Mouse (Mus musculus) 3134 (cell line): Measurements from ENCODE around the gene Zfp318.

Source experiments
- DNase-seq: peaks from one replicate; pipeline ENCODE4 v3.0.0-alpha.2; 2011; ENCODE audit warnings: low spot score; ENCODE audit not compliant: insufficient read length; ENCODE audit errors: extremely low read depth

Gene Zfp318

DNA sequence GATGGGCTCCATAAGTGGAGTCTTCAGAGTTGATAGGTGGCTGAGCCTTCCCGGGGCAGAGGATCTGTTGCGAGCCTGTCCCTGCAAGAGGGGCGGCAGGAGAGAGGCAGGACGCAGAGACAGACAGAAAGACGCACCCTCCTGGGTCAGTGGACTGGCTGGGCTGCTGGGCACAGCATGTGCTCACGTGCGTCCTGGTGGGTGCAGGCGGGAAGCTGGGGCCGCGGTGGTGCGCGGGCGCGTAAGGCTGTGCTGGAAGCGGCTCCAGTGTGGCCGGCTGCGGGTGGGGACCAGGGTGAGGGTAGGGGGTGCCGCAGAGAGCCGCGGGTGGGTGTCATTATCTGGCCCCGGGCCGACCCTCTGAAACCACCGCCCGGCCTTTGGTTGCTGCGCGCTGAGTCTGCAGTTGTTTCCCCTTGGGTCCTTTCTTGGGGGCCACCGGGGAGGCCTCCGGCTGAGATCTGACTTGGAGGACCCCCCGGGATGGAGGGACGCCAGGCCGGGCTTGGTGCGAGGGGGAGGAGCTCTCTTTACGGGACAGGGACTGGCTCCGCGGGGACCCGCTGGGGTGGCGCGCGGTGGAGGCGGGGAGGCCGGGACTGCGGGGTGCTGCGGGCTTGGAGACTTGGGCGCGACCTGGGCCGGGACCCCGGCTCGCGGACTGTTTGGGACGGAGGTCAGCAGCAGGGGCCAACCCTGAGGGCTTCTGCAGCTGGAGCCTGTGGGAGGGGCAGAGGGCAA is 61.5 kb downstream of the Zfp318 start:
- DNase-seq: no peak

DNA sequence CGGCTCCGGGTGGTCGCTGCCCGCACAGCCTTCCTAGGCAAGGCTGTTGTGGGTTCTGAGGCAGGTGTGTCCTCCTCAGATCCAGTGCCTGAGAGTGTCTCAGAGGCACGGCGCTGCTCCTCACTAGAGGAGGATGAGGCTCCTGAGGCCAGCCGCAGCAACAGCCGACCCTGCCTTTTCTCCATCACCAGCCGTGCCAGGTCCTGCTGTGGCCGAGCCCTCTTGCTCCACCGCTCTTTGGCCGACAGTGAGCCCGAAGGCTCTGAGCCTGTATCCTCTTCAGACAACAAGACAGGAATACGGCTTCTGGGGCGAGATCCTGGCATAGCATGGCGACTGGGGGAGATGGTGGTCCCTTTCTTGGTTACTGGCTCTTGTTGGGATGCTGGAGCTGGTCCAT is 62.7 kb downstream of the Zfp318 start:
- no peak for DNase-seq

DNA sequence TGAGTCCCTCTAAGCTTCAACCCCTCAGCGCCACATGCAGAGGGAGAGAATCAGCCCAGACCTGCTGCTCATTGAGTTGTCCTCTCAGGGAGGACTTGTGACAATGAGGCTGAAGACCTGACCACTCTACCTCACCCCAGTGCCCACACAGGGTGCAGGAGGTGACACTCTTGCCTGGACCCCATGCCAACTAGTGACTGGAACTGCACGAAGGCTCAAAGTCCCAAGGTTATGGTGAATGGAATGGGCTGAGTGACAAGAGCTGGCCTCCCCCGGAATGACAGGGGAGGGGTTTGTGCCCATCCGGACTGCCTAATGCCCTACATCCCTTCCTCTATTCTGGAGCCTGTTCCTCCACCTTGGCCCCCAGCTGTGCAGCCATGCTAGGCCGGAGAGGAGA is 69.2 kb downstream of the Zfp318 start:
- DNase-seq: no peak

DNA sequence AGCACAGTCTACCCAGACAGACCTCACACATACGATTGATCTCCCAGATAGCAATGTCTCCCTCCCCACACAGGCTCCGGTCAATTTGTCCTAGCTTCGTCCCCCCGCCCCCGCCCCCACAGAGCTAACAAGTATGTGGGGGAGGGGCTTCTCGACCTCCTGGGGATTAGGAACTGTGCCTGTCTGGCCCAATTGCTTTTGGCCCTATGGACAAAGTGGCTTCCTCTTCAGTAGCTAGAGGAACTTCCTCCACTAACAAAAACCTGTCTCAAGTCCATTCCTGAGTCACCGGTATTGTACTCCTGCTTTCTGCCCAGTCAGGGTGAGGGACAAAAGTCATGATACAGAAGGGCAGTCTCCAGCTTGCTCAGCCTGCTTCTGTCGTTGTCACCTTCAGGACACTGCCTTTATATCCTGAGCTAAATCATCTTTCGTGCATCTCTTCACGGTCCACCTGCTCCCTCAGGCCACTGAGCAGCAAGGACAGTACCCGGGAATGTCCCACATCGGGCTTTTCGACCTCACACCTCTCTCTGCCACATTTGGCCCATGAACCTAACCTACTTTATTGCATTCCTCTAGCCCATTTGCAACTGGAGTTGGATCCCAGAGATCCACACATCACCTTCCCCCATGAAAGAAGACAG is 69.9 kb downstream of the Zfp318 start:
- no peak for DNase-seq

DNA sequence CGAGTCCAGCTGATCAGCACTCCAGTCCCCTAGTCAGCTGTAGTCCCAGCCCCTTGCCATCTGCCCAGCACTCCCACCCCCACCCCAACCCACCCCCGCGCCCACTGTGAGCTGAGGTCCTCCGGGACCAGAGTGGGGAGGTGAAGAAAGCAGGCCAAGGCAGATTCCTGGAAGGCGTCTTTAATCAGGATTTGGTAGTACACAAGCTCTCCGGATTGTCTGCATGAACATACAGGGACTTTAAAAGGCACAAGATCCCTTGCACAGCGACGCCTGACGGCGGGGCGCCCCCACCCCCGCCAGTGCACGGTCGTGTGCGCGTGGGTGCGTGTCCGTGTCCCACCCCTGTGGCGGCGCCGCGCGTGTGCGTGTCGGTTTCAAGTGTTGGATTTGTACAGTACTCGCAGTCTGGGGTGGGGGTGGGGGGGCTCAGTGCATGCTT is 70.5 kb downstream of the Zfp318 start:
- DNase-seq: no peak

DNA sequence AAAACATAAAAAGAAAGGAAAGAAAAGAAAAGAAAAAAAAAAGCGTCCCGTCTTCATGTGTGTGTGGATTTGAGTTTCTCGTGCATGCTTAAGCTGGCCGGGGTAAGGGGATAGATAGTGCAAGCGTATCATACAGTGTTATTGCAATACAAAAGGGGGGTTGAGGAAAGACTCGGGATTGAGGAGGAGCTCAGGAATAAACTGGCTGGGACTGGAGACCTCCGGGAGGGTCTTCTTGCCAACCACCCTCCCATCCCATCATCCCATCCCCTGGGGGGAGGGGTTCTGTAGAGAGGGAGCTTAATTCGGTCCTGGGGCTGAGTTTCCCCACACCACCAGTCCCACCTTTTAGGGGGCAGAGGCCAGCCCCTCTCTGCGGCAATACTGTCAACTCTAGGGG is 71.0 kb downstream of the Zfp318 start:
- DNase-seq: no peak

DNA sequence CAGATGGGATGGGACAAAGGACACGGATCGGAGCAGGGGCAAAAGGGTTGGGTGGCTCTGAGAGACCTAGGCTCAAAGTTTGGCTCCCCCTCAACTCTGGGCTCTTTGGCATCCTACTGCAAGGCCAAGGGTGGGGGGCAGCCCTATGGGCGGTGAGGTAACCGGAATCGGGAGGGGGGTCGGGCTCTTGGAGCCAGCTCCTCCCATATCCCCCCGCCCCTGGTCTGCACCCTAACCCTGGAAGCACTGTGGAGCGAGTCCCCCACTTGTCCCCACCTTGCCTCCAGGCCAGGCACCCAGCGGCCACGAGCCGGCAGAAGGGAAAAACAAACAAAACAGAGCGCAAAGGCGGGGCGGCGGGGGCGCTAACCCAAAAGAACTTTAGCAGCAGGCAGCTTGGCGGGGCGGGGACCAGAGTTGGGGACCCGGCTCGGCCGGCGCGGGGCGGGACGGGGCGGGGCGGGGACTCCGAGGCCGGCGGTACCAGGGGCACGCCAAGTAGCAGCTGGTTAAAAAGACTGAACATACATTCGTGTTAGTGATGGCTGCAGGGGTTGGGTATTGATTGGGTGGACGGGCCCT is 71.7 kb downstream of the Zfp318 start:
- DNase-seq: no peak

DNA sequence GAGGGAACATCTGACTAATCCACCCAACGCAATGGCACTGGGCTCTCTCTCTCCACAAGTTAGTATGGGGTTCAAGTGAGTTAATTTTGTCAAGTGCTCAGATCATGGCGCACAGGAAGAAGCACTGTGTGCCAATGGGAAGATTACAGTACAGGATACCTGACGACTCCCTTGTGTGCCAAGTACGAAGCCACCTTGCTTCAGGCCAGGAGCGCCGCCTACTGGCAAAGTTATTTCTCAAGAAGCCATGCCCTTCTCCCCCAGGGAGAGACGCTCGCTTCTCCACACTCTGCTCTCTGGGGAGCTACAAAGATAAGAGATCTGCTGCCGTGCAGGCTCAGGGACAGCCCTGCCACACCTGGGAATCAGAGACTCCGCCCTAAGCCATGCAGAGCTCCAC is 74.3 kb downstream of the Zfp318 start:
- DNase-seq: no peak

DNA sequence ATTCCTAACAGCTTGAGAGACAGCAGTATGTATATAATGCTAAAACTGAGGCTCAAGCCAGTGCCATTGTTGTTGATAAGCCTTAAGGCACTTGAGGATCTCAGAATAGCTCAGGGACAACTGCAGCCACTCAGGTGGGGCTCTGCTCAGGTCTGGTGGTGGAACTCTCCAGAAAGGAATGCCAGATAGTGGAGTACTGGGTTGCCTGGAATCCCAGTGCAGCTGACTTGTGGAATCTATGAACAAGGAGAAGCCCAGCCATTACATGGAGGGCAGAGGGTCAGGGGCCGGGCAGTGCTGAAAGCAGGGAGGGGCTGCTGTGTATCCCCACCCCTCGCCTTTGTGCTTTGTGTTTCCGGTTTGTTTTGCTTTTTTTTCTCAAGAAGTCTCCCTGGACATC is 74.9 kb downstream of the Zfp318 start:
- no peak for DNase-seq

DNA sequence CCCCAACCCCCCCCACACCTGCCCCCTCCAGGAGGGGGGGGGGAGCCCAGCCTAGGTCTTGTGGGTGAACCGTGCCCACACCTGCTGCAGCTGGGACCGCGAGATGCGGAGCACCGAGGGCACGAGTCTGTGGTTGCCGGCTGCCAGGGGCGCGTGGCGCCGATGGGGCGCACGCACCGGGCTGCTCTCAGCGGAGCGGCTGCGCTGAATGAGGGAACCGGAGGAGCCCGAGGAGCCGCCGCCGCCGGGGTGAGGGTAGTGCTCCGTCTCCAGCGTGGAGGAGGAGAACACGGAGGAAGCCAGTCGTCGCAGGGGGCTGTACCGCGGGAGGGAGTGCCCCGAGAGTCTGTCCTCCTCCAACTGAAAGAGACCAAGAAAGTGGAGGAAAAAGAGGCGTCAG is 77.1 kb downstream of the Zfp318 start:
- DNase-seq: no peak

DNA sequence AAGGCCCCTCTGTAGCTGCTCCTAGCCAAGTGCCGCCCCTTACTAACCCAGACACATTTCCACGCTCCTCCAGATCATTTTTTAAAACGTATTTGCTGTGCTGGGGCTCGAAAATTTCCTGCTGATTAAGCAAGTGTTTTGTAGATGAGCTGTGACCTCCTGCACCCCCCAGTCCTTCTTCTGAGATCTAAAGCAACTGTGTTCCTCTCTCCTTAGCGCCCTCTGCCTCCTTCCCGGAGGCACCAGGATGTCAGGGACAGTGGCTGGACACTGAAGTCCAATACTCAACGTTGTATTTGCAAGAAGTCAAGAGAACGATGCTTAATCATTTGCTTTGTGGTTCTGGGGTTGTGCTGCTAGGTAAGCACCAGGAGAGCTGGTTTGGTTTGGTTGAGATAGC is 77.8 kb downstream of the Zfp318 start:
- DNase-seq: no peak

DNA sequence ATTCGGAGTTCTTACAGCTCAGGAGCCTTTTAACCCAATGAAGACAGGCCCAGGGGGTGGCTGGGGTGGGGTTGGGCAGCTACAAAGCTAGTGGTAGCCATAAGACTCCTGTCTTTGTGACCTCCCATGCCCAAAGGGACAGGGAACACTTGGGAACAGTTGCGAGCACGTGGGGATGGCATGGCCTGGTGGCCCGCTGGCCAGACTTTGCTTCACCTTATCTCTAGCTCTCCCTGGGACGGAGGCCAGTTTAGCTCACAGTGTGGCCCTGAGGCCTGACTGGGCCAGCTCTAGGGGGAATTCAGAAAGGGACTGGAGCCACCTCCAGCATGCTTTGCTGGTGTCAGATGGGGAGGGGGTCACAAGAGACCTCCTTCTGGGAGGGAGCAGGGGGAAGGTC is 78.7 kb downstream of the Zfp318 start:
- DNase-seq: no peak

DNA sequence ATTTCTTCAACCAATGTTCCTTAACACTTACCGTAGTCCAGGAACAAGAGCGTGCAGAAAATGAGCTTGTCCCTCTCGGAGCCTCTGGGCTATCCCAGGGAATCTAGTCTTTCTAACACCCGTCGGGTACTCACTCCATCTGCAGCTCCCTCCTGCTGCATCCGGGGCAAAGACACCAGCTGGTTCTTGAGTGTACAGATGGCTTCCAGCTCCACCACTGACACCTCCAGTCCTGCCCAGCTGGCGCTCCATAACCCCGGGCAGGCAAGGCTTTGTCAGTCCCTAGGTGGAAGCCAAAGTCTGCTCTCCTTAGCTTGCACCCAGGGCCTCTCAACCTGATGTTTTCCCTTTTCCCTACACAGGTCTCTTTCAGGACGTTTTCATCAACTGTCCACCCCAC is 84.3 kb downstream of the Zfp318 start:
- DNase-seq: no peak
